9 mouse cellular contexts compared by ENCODE assay signal in the genomic region with DNA sequence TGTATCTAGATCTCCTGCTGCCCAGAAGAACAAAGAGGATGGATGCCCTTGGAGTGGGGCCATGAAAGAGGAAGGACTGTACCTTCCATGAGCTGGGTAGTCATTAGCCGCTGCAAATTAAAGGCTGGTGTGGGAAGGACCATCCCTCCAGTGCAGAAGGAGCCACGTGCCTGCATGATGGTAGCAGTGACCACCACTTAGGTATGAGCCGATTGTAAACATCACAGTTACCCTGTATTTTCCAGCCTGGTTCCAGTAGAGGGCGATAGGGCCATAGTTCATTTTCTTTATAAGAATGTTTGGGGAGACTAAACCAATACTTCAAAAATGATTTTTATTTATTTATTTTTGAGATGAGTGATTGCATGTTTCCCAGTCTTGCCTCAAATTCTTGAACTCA. TPM values are rescaled to one million over a fixed set of nuclear protein-coding genes. Genes with fewer than 3 reads are reported as not detected.
DNase-seq lines count a peak whose midpoint lies in the region; ATAC-seq and TF ChIP-seq lines count a peak whose summit lies in the region.
"Had no signal": no experiment of that assay in that cellular context is flagged by ENCODE, and none has a peak within 500 bp of the region (broad histone marks: within the 10 kb centered on the region; RNA-seq: fewer than 3 reads in every experiment).

No protein-coding gene starts in this region.

- H3K36me3 ChIP-seq in heart, adult 2 months (ENCODE audit: control insufficient read depth, insufficient read depth, low read length), result peaks cover 3% of the 10 kb centered on the region
- peaks cover 35% of the 10 kb centered on the region for H3K36me3 ChIP-seq in hindbrain, embryonic 15.5 days
- peaks cover 14% of the 10 kb centered on the region for H3K36me3 ChIP-seq in stomach, postnatal 0 days (ENCODE audit: control insufficient read depth, insufficient read depth, low read length)

- peak; percentile 43 for ATAC-seq in hindbrain, embryonic 15.5 days (ENCODE audit: low FRiP score, low read depth)
- no peak for ATAC-seq in stomach, postnatal 0 days (ENCODE audit: low FRiP score, low TSS enrichment)
- no peak for ATAC-seq in monocyte, adult 5-6 weeks (replicated peaks; ENCODE audit: insufficient number of reproducible peaks, low FRiP score, low TSS enrichment, poor library complexity, severe bottlenecking)

- TF ChIP-seq CTCF in heart, adult 2 months (IDR thresholded peaks at IDR 0.05), result peak; percentile 67
- peak; percentile 68 for TF ChIP-seq CTCF in stomach, postnatal 0 days (IDR thresholded peaks at IDR 0.05; ENCODE audit: low read depth)

- no peaks in the 10 kb centered on the region for H3K9me3 ChIP-seq in hindbrain, embryonic 15.5 days
- no peaks in the 10 kb centered on the region for H3K9me3 ChIP-seq in stomach, postnatal 0 days (ENCODE audit: control insufficient read depth, low read length)
- H3K9me3 ChIP-seq: liver, embryonic 13.5 days had no signal

- no peak overlapping the region for H3K27ac ChIP-seq in heart, adult 2 months
- 0 out of 2 replicates have a peak overlapping the region, but pooled peaks have one; percentile 10 for H3K27ac ChIP-seq in hindbrain, embryonic 15.5 days (replicated peaks)
- no peak overlapping the region for H3K27ac ChIP-seq in stomach, postnatal 0 days (replicated peaks)
- H3K27ac ChIP-seq: liver, embryonic 13.5 days had no signal

- no peak overlapping the region for H3K4me2 ChIP-seq in hindbrain, embryonic 15.5 days
- H3K4me2 ChIP-seq in stomach, postnatal 0 days (replicated peaks; ENCODE audit: low read depth), result no peak overlapping the region
- H3K4me2 ChIP-seq: liver, embryonic 13.5 days had no signal

- no peak overlapping the region for H3K4me3 ChIP-seq in heart, adult 2 months
- H3K4me3 ChIP-seq in hindbrain, embryonic 15.5 days, result no peak overlapping the region
- H3K4me3 ChIP-seq in stomach, postnatal 0 days (ENCODE audit: low read depth, low read length), result no peak overlapping the region
- H3K4me3 ChIP-seq: liver, embryonic 13.5 days had no signal

- intact Hi-C loops in heart, adult 2 months (cut with DNase I), result no loop called here

- DNase-seq in heart, adult 2 months, result no peak
- no peak for DNase-seq in heart, adult 8-10 months (ENCODE audit: low spot score)
- peak; percentile 27 for DNase-seq in thymus, postnatal 25 days
- no peak for DNase-seq in thymus, postnatal 10 days (ENCODE audit: low spot score in 2 of 2)
- DNase-seq in stomach, postnatal 0 days (ENCODE audit: low spot score), result no peak
- no peak for DNase-seq in yolk sac, embryonic 10.5 days (ENCODE audit: low spot score)
- DNase-seq: liver, embryonic 13.5 days had no signal

- no peak overlapping the region for H3K9ac ChIP-seq in heart, adult 2 months (ENCODE audit: low read depth, low read length)
- no peak overlapping the region for H3K9ac ChIP-seq in hindbrain, embryonic 15.5 days
- no peak overlapping the region for H3K9ac ChIP-seq in stomach, postnatal 0 days (ENCODE audit: low read length)
- H3K9ac ChIP-seq: liver, embryonic 13.5 days had no signal

- no peaks in the 10 kb centered on the region for H3K27me3 ChIP-seq in heart, adult 2 months (ENCODE audit: control insufficient read depth, insufficient read depth, low read length)
- no peaks in the 10 kb centered on the region for H3K27me3 ChIP-seq in hindbrain, embryonic 15.5 days
- H3K27me3 ChIP-seq in stomach, postnatal 0 days (ENCODE audit: control insufficient read depth, insufficient read depth, low read length), result no peaks in the 10 kb centered on the region
- H3K27me3 ChIP-seq: liver, embryonic 13.5 days had no signal

- H3K79me2 ChIP-seq in heart, adult 2 months (replicated peaks; ENCODE audit: control insufficient read depth, insufficient read depth, low read length), result no peaks in the 10 kb centered on the region

- 54% methylated on average over 4 of the region's 4 CpGs for WGBS in heart, adult 2 months
- 33% methylated on average over 4 of the region's 4 CpGs for WGBS in hindbrain, embryonic 15.5 days
- 49% methylated on average over 4 of the region's 4 CpGs for WGBS in stomach, postnatal 0 days

- TF ChIP-seq EP300 in heart, adult 2 months (IDR thresholded peaks at IDR 0.05; ENCODE audit: insufficient read depth, low read depth, low read length), result no peak
- TF ChIP-seq EP300 in stomach, postnatal 0 days (optimal IDR thresholded peaks at IDR 0.05), result no peak

- TF ChIP-seq POLR2A in heart, adult 2 months (IDR thresholded peaks at IDR 0.05; ENCODE audit: insufficient read depth, low read depth, low read length), result no peak

- H3K4me1 ChIP-seq in heart, adult 2 months (ENCODE audit: control insufficient read depth, insufficient read depth, low read length), result no peaks in the 10 kb centered on the region
- peaks cover 3% of the 10 kb centered on the region; the same call in 1 of the 2 replicates for H3K4me1 ChIP-seq in hindbrain, embryonic 15.5 days (replicated peaks)
- no peaks in the 10 kb centered on the region for H3K4me1 ChIP-seq in stomach, postnatal 0 days (replicated peaks; ENCODE audit: control insufficient read depth, insufficient read depth)
- H3K4me1 ChIP-seq: liver, embryonic 13.5 days had no signal

RNA-seq across cellular contexts. Expression of a gene that starts 27.5 kb away (rescaled TPM):
- 1 to 10 TPM in 1 of 2 experiments, under 1 TPM in 1; 0.84 to 1.3 TPM for total RNA-seq in heart, adult 2 months (2021)
- 1.3 and 2.1 TPM in 2 replicates for polyA plus RNA-seq in heart, adult 2 months (2012; rRNA removed)
- total RNA-seq in heart, adult 8-10 months (2022), result 1 to 10 TPM in 1 of 4 experiments, under 1 TPM in 3; 0.69 to 1.9 (median 0.80) TPM
- 10.6 and 13.2 TPM in 2 replicates for polyA plus RNA-seq in hindbrain, embryonic 15.5 days (2015; fragmentation: Nextera tagmentation; extraction: Ambion mirVana)
- 5.1 and 5.4 TPM in 2 replicates for polyA plus RNA-seq in stomach, postnatal 0 days (2015; fragmentation: Nextera tagmentation; extraction: Ambion mirVana)
- total RNA-seq in monocyte, adult 5-6 weeks (2017), result 5.4 to 25.0 TPM (median 10.3 TPM) in 3 replicates
